Mouse (Mus musculus) CD4-positive, CD25-positive, alpha-beta regulatory T cell, adult 2 months (primary cell): ENCODE data around the gene Emid1.
"Not testable (repeated sequence)": the region's sequence is repeated elsewhere in the genome, so short reads cannot be mapped to it uniquely, and the experiment has no call there.

Source experiments
- DNase-seq: peaks from one replicate; pipeline ENCODE4 v3.0.0-alpha.2; 2012; ENCODE audit warnings: low read depth, low spot score

Emid1 gene

DNA sequence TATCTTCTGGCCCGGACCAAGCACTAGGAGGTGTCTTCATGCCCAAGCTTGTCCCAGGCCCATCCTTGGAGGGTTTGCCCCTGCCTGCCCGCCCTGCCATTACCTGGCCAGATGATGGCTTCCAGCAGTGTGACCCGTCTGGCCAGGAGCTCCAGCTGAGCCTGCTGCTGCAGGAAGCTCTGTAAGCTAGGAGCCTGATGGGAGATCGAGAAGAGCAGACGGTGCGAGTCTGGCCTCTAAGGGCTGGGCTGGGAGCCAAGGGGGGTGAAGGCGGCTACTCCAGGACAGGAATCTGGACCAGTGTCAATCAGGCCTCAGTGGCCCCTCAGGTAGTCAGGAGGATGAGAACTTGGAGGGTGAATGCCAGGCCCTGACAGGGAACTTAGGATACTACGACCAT is 42.6 kb downstream of the Emid1 start:
- no peak for DNase-seq

DNA sequence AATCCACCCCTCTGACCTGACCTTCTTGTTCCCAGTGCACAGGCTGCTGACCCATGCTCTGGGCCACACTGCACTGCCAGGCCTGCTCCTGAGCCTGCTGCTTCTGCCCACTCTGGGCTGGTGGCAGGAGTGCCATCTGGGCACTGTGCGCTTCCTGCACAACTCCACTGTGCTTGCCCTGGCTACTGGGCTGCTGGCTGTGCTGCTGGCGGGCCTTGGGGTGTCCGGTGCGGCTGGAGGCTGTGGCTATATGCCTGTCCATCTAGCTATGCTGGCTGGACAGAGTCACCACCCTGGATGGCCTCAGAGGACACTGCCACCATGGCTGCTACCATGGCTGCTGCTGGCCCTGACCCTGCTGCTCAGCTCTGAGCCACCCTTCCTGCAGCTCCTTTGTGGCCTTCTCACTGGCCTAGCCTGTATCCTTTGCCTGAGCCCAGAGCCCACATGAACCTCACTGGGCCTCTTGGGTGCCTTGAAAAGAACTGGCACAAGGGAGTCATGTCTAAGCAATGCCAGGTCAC is 48.0 kb downstream of the Emid1 start:
- DNase-seq = no peak

DNA sequence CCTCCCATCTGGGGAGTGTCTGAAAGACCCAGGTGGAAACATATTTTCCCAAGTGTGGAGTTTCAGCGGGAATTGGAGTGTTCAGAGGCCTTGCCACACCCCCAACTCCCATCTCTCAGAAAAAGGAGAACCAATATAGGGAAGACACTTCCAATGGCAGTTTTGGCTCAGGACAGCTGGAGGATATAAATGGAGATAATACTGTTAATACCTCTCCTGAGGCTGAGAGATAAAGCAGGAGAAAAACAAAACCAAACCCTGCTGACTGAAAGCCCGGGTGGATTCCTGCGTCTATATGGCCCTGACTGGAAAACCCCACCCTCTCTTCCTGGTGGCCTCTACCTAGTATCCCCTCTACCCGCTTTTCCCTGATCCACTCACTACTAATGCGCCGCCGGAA is 49.7 kb downstream of the Emid1 start:
- no peak for DNase-seq

GRCm38 (mm10) chr11:5101641-5102040 is 50.4 kb downstream of the Emid1 start:
- DNase-seq = no peak

DNA sequence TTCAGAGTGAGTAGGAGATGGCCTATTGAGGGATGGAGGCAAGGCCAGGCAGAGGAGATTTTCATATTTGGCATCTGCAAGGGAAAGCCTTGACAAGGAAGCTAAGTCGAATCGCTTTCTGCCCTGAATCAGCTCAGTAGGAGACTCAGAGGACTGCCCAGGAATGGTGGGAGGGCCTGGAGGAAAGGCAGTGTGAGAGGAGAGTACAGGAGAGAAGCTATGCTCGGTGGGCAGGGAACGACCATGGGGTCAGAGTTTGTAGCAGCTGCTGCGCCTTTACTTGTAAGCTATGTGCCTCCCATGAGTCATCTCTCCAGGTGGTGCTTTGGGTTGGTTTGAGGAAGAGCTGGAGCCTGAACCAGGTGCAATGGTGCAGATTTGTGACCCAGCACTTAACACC is 51.3 kb downstream of the Emid1 start:
- no peak for DNase-seq

GRCm38 (mm10) chr11:5100283-5100682 is 51.8 kb downstream of the Emid1 start:
- DNase-seq = peak; percentile 24

DNA sequence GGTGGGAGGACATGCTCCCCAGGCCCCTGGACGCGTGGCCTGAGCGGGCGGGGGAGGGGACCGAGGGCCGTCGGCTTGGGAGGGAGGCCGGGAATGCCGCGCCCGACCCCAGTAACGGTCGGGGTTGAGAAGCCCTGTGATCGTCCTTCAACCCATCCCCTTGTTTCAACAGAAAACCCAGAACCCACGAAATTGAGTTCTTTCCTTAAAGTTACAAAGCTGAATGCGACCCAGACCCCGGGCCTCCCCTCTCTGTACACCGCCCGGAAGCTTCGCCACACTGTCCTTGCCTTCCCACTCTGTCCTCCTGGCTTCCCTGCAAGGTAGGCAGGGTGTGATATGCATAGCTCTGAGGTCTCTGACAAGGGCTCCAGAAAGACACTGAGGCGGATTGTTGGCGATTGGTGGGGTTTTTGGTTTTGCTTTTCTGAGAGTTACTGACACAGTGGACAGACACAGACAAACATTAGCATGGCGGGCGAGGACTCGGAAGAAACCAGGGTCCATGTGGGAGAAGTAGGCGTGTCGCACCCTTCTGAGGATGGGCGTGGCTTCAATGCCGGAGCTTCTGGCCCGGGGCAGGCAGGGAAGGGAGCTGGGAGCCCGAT is 52.4 kb downstream of the Emid1 start:
- DNase-seq = peak; percentile 82

- peak; percentile 98 for DNase-seq
Measured at GRCm38 (mm10) chr11:5098736-5099542, 53.1 kb downstream of the Emid1 start, which contains the start of the genes Rhbdd3 and Ewsr1. TSS of gene Rhbdd3 (plus strand) at chr11:5098926. TSS of gene Ewsr1 (minus strand) at chr11:5099266.

GRCm38 (mm10) chr11:5098035-5098735 is 53.9 kb downstream of the Emid1 start:
- no peak for DNase-seq

GRCm38 (mm10) chr11:5096480-5097020 is 55.5 kb downstream of the Emid1 start:
- no peak for DNase-seq

DNA sequence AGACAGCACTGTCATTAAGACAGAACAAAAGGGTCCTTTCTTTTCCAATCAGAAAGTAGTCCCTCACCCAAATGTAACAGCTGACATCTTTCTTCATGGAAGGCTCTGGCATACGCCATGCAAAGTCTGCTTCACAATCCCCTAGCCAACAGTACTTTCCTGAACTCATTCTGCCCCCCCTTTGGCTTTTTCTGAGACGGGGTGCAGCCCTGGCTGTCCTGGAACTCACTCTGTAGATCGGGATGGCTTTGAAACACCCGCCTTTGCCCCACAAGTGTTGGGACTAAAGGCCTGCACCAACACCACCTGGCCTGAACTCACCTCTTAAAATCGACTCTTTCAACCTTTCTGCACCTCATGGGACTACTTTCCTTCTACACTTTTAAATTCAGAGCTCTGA is 56.2 kb downstream of the Emid1 start:
- DNase-seq = no peak

GRCm38 (mm10) chr11:5091706-5092105 is 60.4 kb downstream of the Emid1 start:
- DNase-seq = peak; percentile 32

GRCm38 (mm10) chr11:5089147-5089546 is 62.9 kb downstream of the Emid1 start:
- DNase-seq = no peak

GRCm38 (mm10) chr11:5076843-5077242 is 75.2 kb downstream of the Emid1 start:
- DNase-seq = not testable (repeated sequence)

DNA sequence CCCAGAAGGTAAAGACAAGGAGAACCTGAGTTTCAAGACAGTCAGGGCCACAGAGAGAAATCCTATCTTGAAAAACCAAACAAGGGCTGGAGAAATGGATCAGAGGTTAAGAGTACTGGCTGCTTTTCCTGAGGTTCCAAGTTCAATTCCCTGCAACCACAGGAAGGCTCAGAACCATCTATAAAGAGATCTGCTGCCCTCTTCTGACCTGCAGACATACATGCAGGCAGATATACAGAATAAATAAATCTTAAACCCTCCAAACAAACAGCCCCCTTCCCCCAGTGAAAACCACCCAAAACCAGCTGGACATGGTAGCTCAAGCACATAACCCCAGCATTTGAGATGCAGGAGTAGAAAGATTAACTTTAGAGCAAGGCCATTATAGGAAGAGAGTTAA is 76.3 kb downstream of the Emid1 start:
- DNase-seq = no peak

- peak; percentile 56 for DNase-seq
Measured at GRCm38 (mm10) chr11:5074882-5075281, 77.2 kb downstream of the Emid1 start.

DNA sequence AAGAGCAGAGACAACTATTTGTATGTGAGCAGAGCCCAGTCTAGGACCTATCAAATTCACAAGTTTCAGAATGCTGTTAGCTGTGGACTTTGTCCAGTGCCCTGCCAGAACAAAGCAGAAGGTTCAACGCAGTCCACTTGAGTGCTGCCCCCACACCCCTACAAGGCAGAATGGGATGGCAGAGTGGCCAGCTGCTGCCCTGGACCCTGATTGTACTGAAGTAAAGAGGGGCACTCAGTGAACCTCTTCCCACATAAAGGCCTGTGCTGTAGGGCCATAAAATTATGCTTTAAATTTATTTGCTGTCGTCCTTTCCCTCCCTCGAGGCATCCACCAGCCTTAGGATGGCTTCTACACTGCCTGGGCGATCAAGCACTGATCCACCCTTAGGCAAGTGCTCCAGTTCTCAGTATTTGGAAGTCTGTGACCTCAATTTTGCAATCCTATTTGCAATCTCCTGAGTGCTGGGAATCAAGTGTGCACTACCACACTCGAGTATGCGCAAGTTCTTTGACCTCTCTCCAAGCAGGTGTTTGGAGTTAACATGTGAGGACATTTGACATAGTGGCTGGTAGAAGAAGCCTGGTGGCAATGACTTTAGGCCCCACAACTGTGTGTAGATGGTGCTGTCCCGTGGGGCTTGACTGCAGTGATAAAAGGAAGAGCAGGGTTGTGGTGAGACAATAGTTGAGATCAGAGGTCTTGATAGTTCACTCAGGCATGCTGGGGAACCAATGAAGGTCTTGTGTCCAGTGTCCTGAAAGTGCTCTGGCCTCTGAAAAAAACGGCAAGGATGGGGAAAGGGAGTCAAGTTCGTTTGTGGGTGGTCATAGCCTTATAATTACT is 83.7 kb downstream of the Emid1 start:
- DNase-seq = no peak

DNA sequence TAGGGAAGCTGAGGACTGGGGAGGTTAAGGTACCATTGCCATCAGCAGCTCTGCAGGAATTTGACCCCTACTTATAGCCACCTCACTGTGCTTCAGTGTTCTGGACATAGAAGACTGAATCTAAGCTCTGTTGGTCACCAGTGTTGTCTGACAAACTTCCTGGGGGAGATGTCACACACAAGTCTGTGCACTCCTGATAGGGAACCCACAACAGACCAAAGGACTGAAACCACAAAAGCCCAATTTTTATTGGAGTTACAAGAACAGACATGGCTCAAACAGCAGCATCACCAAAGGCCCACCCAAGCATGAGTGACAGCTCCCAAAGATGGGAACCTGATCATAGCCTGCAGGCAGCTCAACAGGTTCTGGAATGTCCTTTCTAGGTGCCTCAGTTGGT is 85.0 kb downstream of the Emid1 start:
- DNase-seq = no peak

DNA sequence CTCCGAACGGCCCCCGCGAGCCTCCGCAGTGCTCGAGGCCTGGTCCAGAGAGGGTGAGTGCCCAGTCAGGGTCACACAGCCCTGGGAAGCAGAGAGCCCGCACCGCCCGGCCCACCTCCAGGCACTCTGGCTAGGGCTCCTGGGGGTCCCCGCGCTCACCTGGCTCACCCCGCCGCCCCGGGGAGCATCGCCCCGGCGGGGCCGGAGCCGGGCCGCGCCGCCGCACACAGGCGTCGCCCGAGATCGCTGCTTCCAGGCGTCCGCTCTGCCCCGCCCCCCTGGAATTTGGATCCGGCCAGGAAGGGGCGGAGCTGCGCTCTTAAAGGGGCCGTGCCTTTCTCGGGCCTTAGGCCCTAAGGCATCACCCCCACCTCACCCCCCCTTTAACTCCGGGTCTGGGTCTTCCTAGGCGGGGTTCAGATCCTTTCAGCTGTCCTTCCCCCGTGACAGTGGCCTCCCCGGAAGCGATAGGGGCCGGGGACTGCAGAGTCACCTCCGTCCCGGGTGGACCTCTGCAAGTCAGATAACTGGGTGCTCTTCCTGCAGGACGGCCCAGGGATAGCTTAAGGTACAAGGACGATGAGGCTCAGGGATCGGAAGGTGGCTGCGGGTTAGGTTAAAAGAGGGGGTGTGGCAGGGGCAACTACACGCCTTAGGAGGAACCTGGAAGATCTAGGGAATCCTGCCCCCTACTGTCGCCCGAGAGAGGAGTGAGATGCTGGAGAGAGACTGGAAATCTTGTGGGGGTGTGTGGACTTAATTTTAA is 86.8 kb downstream of the Emid1 start, which contains the start of gene Gas2l1:
TSS of gene Gas2l1 (minus strand) at position 272 of the 766 bp plus-strand sequence.
- DNase-seq = peak; percentile 69
